Mouse (Mus musculus) bone marrow macrophage, adult 2 months (primary cell): ENCODE measurements around the gene Abcc6.

ENCODE experiments used
- CTCF ChIP-seq: IDR thresholded peaks from 2 replicates; pipeline ENCODE4 v1.5.1; 2012; ENCODE audit warnings: low read depth, mild to moderate bottlenecking, low read length, moderate library complexity
- POLR2A ChIP-seq: IDR thresholded peaks from 2 replicates; pipeline ENCODE4 v1.6.1; 2012; ENCODE audit warnings: mild to moderate bottlenecking, low read depth, low read length, borderline replicate concordance

DNA sequence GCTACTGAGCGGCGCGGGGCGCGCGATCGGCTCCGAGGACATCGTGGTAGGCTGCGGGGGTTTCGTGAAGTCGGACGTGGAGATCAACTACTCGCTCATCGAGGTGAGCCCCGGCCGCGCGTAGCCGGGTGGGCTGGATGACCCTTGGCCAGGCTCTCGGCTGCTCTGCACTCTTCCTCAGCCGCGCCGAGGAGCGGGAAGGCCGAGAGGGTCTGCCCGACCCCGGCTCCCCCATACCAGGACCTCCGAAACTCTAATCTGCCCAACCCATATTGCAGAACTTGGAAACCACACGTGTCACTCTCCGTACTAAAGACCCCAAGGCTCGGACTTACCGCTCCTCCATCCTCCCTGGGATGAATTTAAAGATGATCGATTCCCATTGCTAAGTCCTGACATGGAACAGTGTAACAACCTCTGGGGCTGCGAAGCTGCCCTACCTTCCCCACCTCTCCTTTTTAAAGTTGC is 3.8 kb upstream of the Abcc6 start:
- TF ChIP-seq CTCF = no peak
- TF ChIP-seq POLR2A = no peak
